ENCODE assay signal across 19 mouse cellular contexts in the genomic region with DNA sequence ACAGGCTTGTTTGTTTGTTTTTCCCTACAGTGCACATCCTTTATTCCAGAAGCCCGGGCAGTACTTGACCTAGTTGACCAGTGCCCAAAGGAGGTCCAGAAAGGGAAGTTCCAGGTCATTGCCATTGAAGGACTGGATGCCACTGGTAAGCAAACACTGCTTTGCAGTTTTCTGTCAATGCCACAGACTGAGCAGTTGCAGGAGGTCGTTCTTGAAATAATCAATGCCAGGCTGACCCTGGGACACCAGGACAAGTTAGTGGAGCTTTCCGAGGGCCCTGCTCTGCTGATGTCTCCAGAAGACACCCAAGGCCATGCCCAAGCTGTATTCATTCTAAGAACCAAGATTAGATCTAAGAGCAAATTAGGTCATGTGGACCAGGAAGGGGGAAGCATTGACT. TPM values are rescaled to one million over a fixed set of nuclear protein-coding genes. Genes with fewer than 3 reads are reported as not detected.
A peak's percentile ranks its signal among the peaks of the same experiment; 100 is the strongest.
DNase-seq lines count a peak whose midpoint lies in the region; ATAC-seq and TF ChIP-seq lines count a peak whose summit lies in the region.
"Had no signal": no experiment of that assay in that cellular context is flagged by ENCODE, and none has a peak within 500 bp of the region (broad histone marks: within the 10 kb centered on the region; RNA-seq: fewer than 3 reads in every experiment).

No protein-coding gene starts in this region.

- H3K4me3 ChIP-seq in hindbrain, embryonic 13.5 days: no peak overlapping the region
- no peak overlapping the region for H3K4me3 ChIP-seq in hindbrain, embryonic 12.5 days
- no peak overlapping the region for H3K4me3 ChIP-seq in lung, postnatal 0 days (ENCODE audit: low read depth, low read length)
- peak overlapping the region; percentile 39 to 84; a peak in 3 of 4 replicates for H3K4me3 ChIP-seq in liver, embryonic 14.5 days (ENCODE audit: insufficient read depth in 1 of 2, low read depth in 2 of 2, low read length in 2 of 2)
- no peak overlapping the region for H3K4me3 ChIP-seq in neural tube, embryonic 15.5 days (replicated peaks)
- H3K4me3 ChIP-seq: midbrain, embryonic 12.5 days had no signal

- TF ChIP-seq EP300 in lung, postnatal 0 days (IDR thresholded peaks at IDR 0.05): no peak
- no peak for TF ChIP-seq EP300 in liver, embryonic 14.5 days (IDR thresholded peaks at IDR 0.05; ENCODE audit: low read depth)

- no peak for TF ChIP-seq CTCF in lung, postnatal 0 days (IDR thresholded peaks at IDR 0.05)
- no peak for TF ChIP-seq CTCF in liver, embryonic 14.5 days (IDR thresholded peaks at IDR 0.05; ENCODE audit: low read depth)

- no peak for ATAC-seq in hindbrain, embryonic 13.5 days (ENCODE audit: low FRiP score)
- no peak for ATAC-seq in hindbrain, embryonic 12.5 days (ENCODE audit: low FRiP score)
- no peak for ATAC-seq in lung, postnatal 0 days
- no peak for ATAC-seq in liver, embryonic 14.5 days (ENCODE audit: insufficient read depth)
- no peak for ATAC-seq in neural tube, embryonic 15.5 days (ENCODE audit: low FRiP score)
- ATAC-seq: hindbrain, postnatal 0 days had no signal

- WGBS in hindbrain, embryonic 13.5 days: 72% methylated on average over 3 of the region's 3 CpGs
- 60% methylated on average over 3 of the region's 3 CpGs for WGBS in hindbrain, embryonic 12.5 days
- WGBS in lung, postnatal 0 days: 71% methylated on average over 3 of the region's 3 CpGs
- 62% methylated on average over 3 of the region's 3 CpGs for WGBS in liver, embryonic 14.5 days (ENCODE audit: insufficient replicate concordance)
- WGBS in neural tube, embryonic 15.5 days: 76% methylated on average over 3 of the region's 3 CpGs

- H3K27me3 ChIP-seq in hindbrain, embryonic 13.5 days: no peaks in the 10 kb centered on the region
- H3K27me3 ChIP-seq in hindbrain, embryonic 12.5 days: no peaks in the 10 kb centered on the region
- no peaks in the 10 kb centered on the region for H3K27me3 ChIP-seq in lung, postnatal 0 days (replicated peaks; ENCODE audit: insufficient read depth, low read length)
- H3K27me3 ChIP-seq in liver, embryonic 14.5 days (ENCODE audit: control insufficient read depth, insufficient read depth, low read length): no peaks in the 10 kb centered on the region
- no peaks in the 10 kb centered on the region for H3K27me3 ChIP-seq in neural tube, embryonic 15.5 days (replicated peaks)
- H3K27me3 ChIP-seq: embryonic facial prominence, embryonic 15.5 days; midbrain, embryonic 12.5 days had no signal

- H3K36me3 ChIP-seq in hindbrain, embryonic 13.5 days: peaks cover 5% of the 10 kb centered on the region; the same call in 1 of the 2 replicates
- no peaks in the 10 kb centered on the region for H3K36me3 ChIP-seq in hindbrain, embryonic 12.5 days
- H3K36me3 ChIP-seq in lung, postnatal 0 days (ENCODE audit: insufficient read depth, low read length): 0 out of 2 replicates have a peak, but pooled peaks cover 5% of the 10 kb centered on the region
- no peaks in the 10 kb centered on the region; the same call in none of the 2 replicates for H3K36me3 ChIP-seq in liver, embryonic 14.5 days (replicated peaks; ENCODE audit: control insufficient read depth, insufficient read depth, low read depth)
- no peaks in the 10 kb centered on the region for H3K36me3 ChIP-seq in neural tube, embryonic 15.5 days
- H3K36me3 ChIP-seq: embryonic facial prominence, embryonic 15.5 days; midbrain, embryonic 12.5 days had no signal

- H3K9ac ChIP-seq in hindbrain, embryonic 13.5 days: no peak overlapping the region
- H3K9ac ChIP-seq in hindbrain, embryonic 12.5 days: no peak overlapping the region
- H3K9ac ChIP-seq in lung, postnatal 0 days (replicated peaks; ENCODE audit: low read depth): no peak overlapping the region
- H3K9ac ChIP-seq in liver, embryonic 14.5 days (replicated peaks): 0 out of 2 replicates have a peak overlapping the region, but pooled peaks have one; percentile 3
- H3K9ac ChIP-seq in neural tube, embryonic 15.5 days (replicated peaks): no peak overlapping the region
- H3K9ac ChIP-seq: embryonic facial prominence, embryonic 15.5 days; lung, embryonic 14.5 days; midbrain, embryonic 12.5 days had no signal

- no peaks in the 10 kb centered on the region for H3K9me3 ChIP-seq in hindbrain, embryonic 13.5 days
- H3K9me3 ChIP-seq in hindbrain, embryonic 12.5 days (replicated peaks): no peaks in the 10 kb centered on the region
- no peaks in the 10 kb centered on the region for H3K9me3 ChIP-seq in lung, postnatal 0 days (ENCODE audit: low read length)
- H3K9me3 ChIP-seq in liver, embryonic 14.5 days (ENCODE audit: control insufficient read depth, low read length): no peaks in the 10 kb centered on the region
- no peaks in the 10 kb centered on the region for H3K9me3 ChIP-seq in neural tube, embryonic 15.5 days (replicated peaks)
- H3K9me3 ChIP-seq: embryonic facial prominence, embryonic 15.5 days; midbrain, embryonic 12.5 days had no signal

- peak overlapping the region; percentile 99; the same call in 1 of the 2 replicates for H3K4me2 ChIP-seq in hindbrain, embryonic 13.5 days
- no peak overlapping the region for H3K4me2 ChIP-seq in hindbrain, embryonic 12.5 days (replicated peaks)
- peak overlapping the region; percentile 85 for H3K4me2 ChIP-seq in lung, postnatal 0 days (replicated peaks; ENCODE audit: low read depth, low read length)
- peak overlapping the region; percentile 96 for H3K4me2 ChIP-seq in liver, embryonic 14.5 days (ENCODE audit: low read depth)
- H3K4me2 ChIP-seq in neural tube, embryonic 15.5 days: peak overlapping the region; percentile 94
- H3K4me2 ChIP-seq: lung, embryonic 14.5 days; midbrain, embryonic 12.5 days had no signal

- H3K27ac ChIP-seq in hindbrain, embryonic 13.5 days: no peak overlapping the region
- no peak overlapping the region for H3K27ac ChIP-seq in hindbrain, embryonic 12.5 days
- H3K27ac ChIP-seq in lung, postnatal 0 days (ENCODE audit: low read length): no peak overlapping the region
- peak overlapping the region; percentile 95 for H3K27ac ChIP-seq in liver, embryonic 14.5 days
- H3K27ac ChIP-seq in neural tube, embryonic 15.5 days (replicated peaks): no peak overlapping the region
- H3K27ac ChIP-seq: embryonic facial prominence, embryonic 15.5 days; hindbrain, postnatal 0 days; midbrain, embryonic 12.5 days had no signal

- no peak for DNase-seq in lung, postnatal 0 days (ENCODE audit: low spot score)
- no peak for DNase-seq in lung, postnatal 4 days
- DNase-seq in liver, embryonic 14.5 days (ENCODE audit: low read depth in 3 of 3, low spot score in 3 of 3): no peak
- no peak for DNase-seq in adrenal gland, postnatal 36 days
- DNase-seq: adrenal gland, adult 2 months; cerebellum, adult 11 months; cerebellum, postnatal 14 days; gastrocnemius, postnatal 14 days; heart, postnatal 36 days; kidney, adult 18-20 months; lung, embryonic 14.5 days; right cerebral cortex, postnatal 14 days; thymus, postnatal 36 days had no signal

- H3K4me1 ChIP-seq in hindbrain, embryonic 13.5 days (replicated peaks): peaks cover 28% of the 10 kb centered on the region
- H3K4me1 ChIP-seq in hindbrain, embryonic 12.5 days: peaks cover 10% of the 10 kb centered on the region
- H3K4me1 ChIP-seq in lung, postnatal 0 days (ENCODE audit: insufficient read depth, low read depth, low read length): peaks cover 4% of the 10 kb centered on the region; the same call in 1 of the 2 replicates
- peaks cover 40 to 45% of the 10 kb centered on the region in 2 experiments for H3K4me1 ChIP-seq in liver, embryonic 14.5 days (replicated peaks; ENCODE audit: control insufficient read depth in 2 of 2, insufficient read depth in 2 of 2, low read length in 1 of 2)
- H3K4me1 ChIP-seq in neural tube, embryonic 15.5 days: peaks cover 21% of the 10 kb centered on the region

RNA-seq across cellular contexts. Expression of gene Cmpk2, which starts 2.4 kb away (rescaled TPM):
- polyA plus RNA-seq in hindbrain, embryonic 13.5 days (2015; fragmentation: Nextera tagmentation; extraction: Ambion mirVana): 11.4 and 13.2 TPM in 2 replicates
- 7.6 and 8.8 TPM in 2 replicates for polyA plus RNA-seq in hindbrain, embryonic 12.5 days (2016; fragmentation: Nextera tagmentation; extraction: Ambion mirVana)
- polyA plus RNA-seq in lung, postnatal 0 days (2015; fragmentation: Nextera tagmentation; extraction: Ambion mirVana): 9.8 and 9.9 TPM in 2 replicates
- 3.6 and 4.5 TPM in 2 replicates for polyA plus RNA-seq in liver, embryonic 14.5 days (2012; rRNA removed)
- 10.2 and 13.5 TPM in 2 replicates for polyA plus RNA-seq in liver, embryonic 14.5 days (2014; fragmentation: Nextera tagmentation; extraction: Ambion mirVana)
- 20.2 and 25.4 TPM in 2 replicates for polyA plus RNA-seq in neural tube, embryonic 15.5 days (2015; fragmentation: Nextera tagmentation; extraction: Ambion mirVana)
- 10 to 100 TPM; 12.4 to 24.0 TPM for total RNA-seq in adrenal gland, postnatal 36 days (2021)

RNA-seq across cellular contexts. Expression of gene Rsad2, which starts 15.1 kb away (rescaled TPM):
- 0.44 and 0.84 TPM in 2 replicates for polyA plus RNA-seq in hindbrain, embryonic 13.5 days (2015; fragmentation: Nextera tagmentation; extraction: Ambion mirVana)
- polyA plus RNA-seq in hindbrain, embryonic 12.5 days (2016; fragmentation: Nextera tagmentation; extraction: Ambion mirVana): 0.60 and 0.70 TPM in 2 replicates
- polyA plus RNA-seq in lung, postnatal 0 days (2015; fragmentation: Nextera tagmentation; extraction: Ambion mirVana): 11.5 and 13.3 TPM in 2 replicates
- polyA plus RNA-seq in liver, embryonic 14.5 days (2012; rRNA removed): 0.93 TPM in 2 replicates
- polyA plus RNA-seq in liver, embryonic 14.5 days (2014; fragmentation: Nextera tagmentation; extraction: Ambion mirVana): 1.9 and 2.7 TPM in 2 replicates
- polyA plus RNA-seq in neural tube, embryonic 15.5 days (2015; fragmentation: Nextera tagmentation; extraction: Ambion mirVana): 0.32 and 1.6 TPM in 2 replicates
- total RNA-seq in adrenal gland, postnatal 36 days (2021): 10 to 100 TPM; 17.5 to 31.9 TPM

RNA-seq across cellular contexts. Expression of gene Rnf144a, which starts 56.3 kb away (rescaled TPM):
- polyA plus RNA-seq in hindbrain, embryonic 13.5 days (2015; fragmentation: Nextera tagmentation; extraction: Ambion mirVana): 26.0 and 26.6 TPM in 2 replicates
- 40.0 and 43.2 TPM in 2 replicates for polyA plus RNA-seq in hindbrain, embryonic 12.5 days (2016; fragmentation: Nextera tagmentation; extraction: Ambion mirVana)
- polyA plus RNA-seq in lung, postnatal 0 days (2015; fragmentation: Nextera tagmentation; extraction: Ambion mirVana): 69.6 and 73.7 TPM in 2 replicates
- 0.63 and 0.74 TPM in 2 replicates for polyA plus RNA-seq in liver, embryonic 14.5 days (2012; rRNA removed)
- polyA plus RNA-seq in liver, embryonic 14.5 days (2014; fragmentation: Nextera tagmentation; extraction: Ambion mirVana): 0.60 and 0.66 TPM in 2 replicates
- polyA plus RNA-seq in neural tube, embryonic 15.5 days (2015; fragmentation: Nextera tagmentation; extraction: Ambion mirVana): 25.7 and 27.5 TPM in 2 replicates
- 10 to 100 TPM; 20.9 to 23.6 TPM for total RNA-seq in adrenal gland, postnatal 36 days (2021)

Comparison
In these comparisons a context has a peak if more than half of its experiments do, and no peak if none do; other contexts are left out.
1. H3K4me3 ChIP-seq: peak in liver, embryonic 14.5 days (2 of 2); none in hindbrain, embryonic 13.5 days (single experiment), hindbrain, embryonic 12.5 days (single experiment), lung, postnatal 0 days (single experiment) and neural tube, embryonic 15.5 days (single experiment).
2. RNA of gene Rnf144a, which starts 56.3 kb away (polyA plus RNA-seq): 69.6 to 73.7 TPM in lung, postnatal 0 days, 40.0 to 43.2 TPM in hindbrain, embryonic 12.5 days, 26.0 to 26.6 TPM in hindbrain, embryonic 13.5 days and 25.7 to 27.5 TPM in neural tube, embryonic 15.5 days; 0.60 to 0.74 TPM in liver, embryonic 14.5 days; every median in the first group is over 10 times any median in the second.